Mouse (Mus musculus) CH12.LX (cell line): ENCODE data around the gene Strc. TPM values are rescaled to one million over a fixed set of nuclear protein-coding genes. Genes with fewer than 3 reads are reported as not detected.
A peak's percentile ranks its signal among the peaks of the same experiment; 100 is the strongest.

Source experiments
- DNase-seq: peaks from one replicate; pipeline ENCODE4 v3.0.0-alpha.2; 2013; ENCODE audit errors: extremely low read depth
- H3K27ac ChIP-seq: 2 replicates; pipeline ENCODE4 v1.5.1; 2012; ENCODE audit warnings: low read depth, mild to moderate bottlenecking, control low read depth, moderate library complexity; ENCODE audit not compliant: insufficient read depth
- H3K27me3 ChIP-seq: replicated peaks from 2 replicates; pipeline ENCODE3; 2012; ENCODE audit warnings: inconsistent platforms
- H3K36me3 ChIP-seq, 2 experiments: replicated peaks in 1 of 2; 2 replicates each; pipeline versions ENCODE3 to v1.6.1; 2012; ENCODE audit warnings: inconsistent platforms in 1 of 2, low read length in 1 of 2, mild to moderate bottlenecking in 1 of 2, mixed read lengths in 1 of 2, moderate library complexity in 1 of 2; ENCODE audit not compliant: control insufficient read depth in 1 of 2, insufficient read depth in 1 of 2
- H3K4me1 ChIP-seq, 2 experiments: 2 replicates each; pipeline ENCODE4 v1.6.1; 2012; ENCODE audit warnings: inconsistent platforms in 1 of 2, moderate library complexity in 1 of 2; ENCODE audit not compliant: insufficient read depth in 2 of 2, control insufficient read depth in 1 of 2
- H3K4me2 ChIP-seq: 2 replicates; pipeline ENCODE4 v1.6.1; 2012; ENCODE audit warnings: low read depth, mild to moderate bottlenecking, control low read depth; ENCODE audit not compliant: poor library complexity, insufficient read depth, severe bottlenecking
- H3K4me3 ChIP-seq, 3 experiments: fragments of 150-350 bp in 1 of 3; sonication (generic) in 1 of 3; replicated peaks in 1 of 3; 2 replicates each; pipeline versions ENCODE3 to v1.5.1; 2011 to 2012; ENCODE audit warnings: low read depth in 2 of 3, low read length in 2 of 3, mild to moderate bottlenecking in 2 of 3, moderate library complexity in 2 of 3, control low read depth in 1 of 3, improper control_type of control experiment in 1 of 3, inconsistent platforms in 1 of 3, mixed read lengths in 1 of 3; ENCODE audit not compliant: poor library complexity in 1 of 3
- H3K79me2 ChIP-seq: replicated peaks from 2 replicates; pipeline ENCODE4 v1.6.1; 2012; ENCODE audit warnings: mild to moderate bottlenecking, moderate library complexity; ENCODE audit not compliant: control insufficient read depth, poor library complexity, insufficient read depth, severe bottlenecking; ENCODE audit errors: extremely low read depth
- H3K9ac ChIP-seq: 2 replicates; pipeline ENCODE4 v1.6.1; 2012; ENCODE audit warnings: low read depth, mild to moderate bottlenecking, control low read depth, moderate library complexity; ENCODE audit not compliant: insufficient read depth
- H3K9me3 ChIP-seq: replicated peaks from 2 replicates; pipeline ENCODE3; 2012; ENCODE audit warnings: low read length, inconsistent platforms, mixed read lengths
- BHLHE40 ChIP-seq: IDR thresholded peaks from 2 replicates; pipeline ENCODE4 v1.6.1; 2011; ENCODE audit warnings: mild to moderate bottlenecking, low read depth, low read length, improper control_type of control experiment
- ELF1 ChIP-seq: IDR thresholded peaks from 2 replicates; pipeline ENCODE4 v1.6.1; 2014; ENCODE audit warnings: low read depth, mild to moderate bottlenecking, inconsistent platforms, low read length, improper control_type of control experiment
- IRF4 ChIP-seq: IDR thresholded peaks from 2 replicates; pipeline ENCODE4 v1.6.1; 2014; ENCODE audit warnings: low read depth, mild to moderate bottlenecking, inconsistent platforms, low read length, improper control_type of control experiment
- JUN ChIP-seq: IDR thresholded peaks from 2 replicates; pipeline ENCODE4 v1.6.1; 2011; ENCODE audit warnings: low read depth, mild to moderate bottlenecking, low read length, improper control_type of control experiment, moderate library complexity; ENCODE audit not compliant: insufficient read depth
- JUND ChIP-seq: conservative IDR thresholded peaks from 2 replicates; pipeline ENCODE4 v1.6.1; 2011; ENCODE audit warnings: low read depth, low read length, improper control_type of control experiment
- MAZ ChIP-seq: IDR thresholded peaks from 2 replicates; pipeline ENCODE4 v1.6.1; 2012; ENCODE audit warnings: low read depth, mild to moderate bottlenecking, inconsistent platforms, low read length, improper control_type of control experiment, moderate library complexity
- MEF2A ChIP-seq: IDR thresholded peaks from 2 replicates; pipeline ENCODE4 v1.6.1; 2014; ENCODE audit warnings: low read depth, mild to moderate bottlenecking, inconsistent platforms, low read length, improper control_type of control experiment, borderline replicate concordance
- POLR2A ChIP-seq: IDR thresholded peaks from 2 replicates; pipeline ENCODE4 v1.6.1; 2011; ENCODE audit warnings: low read depth, mild to moderate bottlenecking, improper control_type of control experiment, low read length
- RAD21 ChIP-seq: IDR thresholded peaks from 2 replicates; pipeline ENCODE4 v1.6.1; 2011; ENCODE audit warnings: low read depth, mild to moderate bottlenecking, low read length, improper control_type of control experiment, moderate library complexity
- RCOR1 ChIP-seq: conservative IDR thresholded peaks from 2 replicates; pipeline ENCODE4 v1.6.1; 2012; ENCODE audit warnings: low read depth, mild to moderate bottlenecking, inconsistent platforms, low read length, improper control_type of control experiment
- SMC3 ChIP-seq: IDR thresholded peaks from 2 replicates; pipeline ENCODE4 v1.6.1; 2011; ENCODE audit warnings: low read depth, low read length, improper control_type of control experiment
- UBTF ChIP-seq: IDR thresholded peaks from 2 replicates; pipeline ENCODE4 v1.6.1; 2012; ENCODE audit warnings: low read depth, mild to moderate bottlenecking, inconsistent platforms, low read length, improper control_type of control experiment, moderate library complexity
- USF1 ChIP-seq: IDR thresholded peaks from 2 replicates; pipeline ENCODE4 v1.6.1; 2014; ENCODE audit warnings: low read depth, mild to moderate bottlenecking, inconsistent platforms, low read length, improper control_type of control experiment
- USF2 ChIP-seq: conservative IDR thresholded peaks from 2 replicates; pipeline ENCODE4 v1.6.1; 2011; ENCODE audit warnings: low read depth, low read length, improper control_type of control experiment
- ZMIZ1 ChIP-seq: IDR thresholded peaks from 2 replicates; pipeline ENCODE4 v1.6.1; 2012; ENCODE audit warnings: low read depth, mild to moderate bottlenecking, inconsistent platforms, low read length, improper control_type of control experiment
- ZNF384 ChIP-seq: IDR thresholded peaks from 2 replicates; pipeline ENCODE4 v1.6.1; 2012; ENCODE audit warnings: low read depth, low read length, improper control_type of control experiment, inconsistent platforms
- dilution Hi-C: fragments of 300-500 bp; cut with MboI; formaldehyde crosslinking; loops from 2 replicates; pipeline ENCODE4 v1.14.3; 2020; ENCODE audit warnings: low sequenced_read_pairs; ENCODE audit not compliant: extremely low pct_unique_long_range_greater_than_20kb, extremely low pct_ligation_motif_present
- in situ Hi-C: fragments of 300-500 bp; cut with MboI; formaldehyde crosslinking; loops from 3 replicates; pipeline ENCODE4 v1.14.3; 2019; ENCODE audit warnings: low sequenced_read_pairs, low pct_ligation_motif_present, low pct_unique_long_range_greater_than_20kb, mixed read lengths
- polyA plus RNA-seq: library from polyadenylated mRNA; unstranded; fragments of >175 nt; gene quantifications from 2 replicates; pipeline ENCODE4 v1.2.1, GENCODE M21; 2012; ENCODE audit warnings: low read depth; ENCODE audit not compliant: insufficient read length
- total RNA-seq, 2 experiments: library from RNA; depleted of rRNA; stranded (reverse); fragments of 300-350 nt in 1 of 2; fragments of >200 nt in 1 of 2; gene quantifications; 2 replicates each; pipeline ENCODE4 v1.2.3; 2012 to 2014

Strc gene
- total and polyA plus RNA-seq, 3 experiments: 1.6 to 9.2 (median 6.3) TPM

- DNase-seq: no peak
- Histone ChIP-seq H3K9me3 (no peaks in the 10 kb centered on the region), H3K27me3 (peaks cover 37% of the 10 kb centered on the region), H3K4me1 (peaks cover 9 to 18% of the 10 kb centered on the region in 2 experiments), H3K4me3 (peak overlapping the region; percentile 76 to 81 (median 80)), H3K36me3 (peaks cover 8 to 15% of the 10 kb centered on the region in 2 experiments), H3K79me2 (no peaks in the 10 kb centered on the region), H3K9ac (peak overlapping the region; percentile 74), H3K4me2 (peak overlapping the region; percentile 79), H3K27ac (no peak overlapping the region)
- dilution Hi-C loops (no loop called here), in situ Hi-C loops (no loop called here)
- TF ChIP-seq SMC3: no peak
- TF ChIP-seq JUND: no peak
- TF ChIP-seq BHLHE40: no peak
- TF ChIP-seq ELF1: no peak
- no peak for TF ChIP-seq RCOR1
- no peak for TF ChIP-seq POLR2A
- TF ChIP-seq JUN: no peak
Observed at GRCm38 (mm10) chr2:121354378-121354777, 32.6 kb downstream of the Strc start.

- Histone ChIP-seq H3K36me3 (peaks cover 17 to 27% of the 10 kb centered on the region in 2 experiments), H3K9me3 (no peaks in the 10 kb centered on the region), H3K27ac (no peak overlapping the region)
- dilution Hi-C loops: no loop called here
- no peak for TF ChIP-seq USF2
- TF ChIP-seq IRF4: no peak
- TF ChIP-seq ZNF384: no peak
- no peak for TF ChIP-seq ZMIZ1
- TF ChIP-seq USF1: no peak
- no peak for TF ChIP-seq MAZ
- no peak for TF ChIP-seq UBTF
- TF ChIP-seq MEF2A: no peak
- TF ChIP-seq RAD21: no peak
- TF ChIP-seq, all 38 proteins: peak for 0
- Histone ChIP-seq H3K9ac (no peak overlapping the region), H3K4me2 (no peak overlapping the region), H3K27me3 (peaks cover 26% of the 10 kb centered on the region), H3K79me2 (no peaks in the 10 kb centered on the region), H3K4me1 (peaks cover 4 to 10% of the 10 kb centered on the region in 2 experiments), H3K4me3 (no peak overlapping the region)
- in situ Hi-C loops: no loop called here
- DNase-seq: no peak
Observed at GRCm38 (mm10) chr2:121353156-121353555, 33.8 kb downstream of the Strc start.
